Mouse (Mus musculus): Measurements from ENCODE around the gene Gm10717. TPM values are rescaled to one million over a fixed set of nuclear protein-coding genes. Genes with fewer than 3 reads are reported as not detected.
"Not testable (repeated sequence)": the region's sequence is repeated elsewhere in the genome, so short reads cannot be mapped to it uniquely, and the experiment has no call there.

Gm10717 gene
- total RNA-seq, 2 experiments from 2014 or later, result not detected

GRCm38 (mm10) chr9:3023312-3023984, 1.8 kb upstream of the Gm10717 start, which contains the start of gene Gm10718:
Gene Gm10718, plus strand, starts transcription at chr9:3023547.
- peak; percentile 12 to 42 for DNase-seq (ENCODE audit: low spot score in 2 of 2)
- intact Hi-C loops (cut with DNase I), result not testable (repeated sequence)

DNA sequence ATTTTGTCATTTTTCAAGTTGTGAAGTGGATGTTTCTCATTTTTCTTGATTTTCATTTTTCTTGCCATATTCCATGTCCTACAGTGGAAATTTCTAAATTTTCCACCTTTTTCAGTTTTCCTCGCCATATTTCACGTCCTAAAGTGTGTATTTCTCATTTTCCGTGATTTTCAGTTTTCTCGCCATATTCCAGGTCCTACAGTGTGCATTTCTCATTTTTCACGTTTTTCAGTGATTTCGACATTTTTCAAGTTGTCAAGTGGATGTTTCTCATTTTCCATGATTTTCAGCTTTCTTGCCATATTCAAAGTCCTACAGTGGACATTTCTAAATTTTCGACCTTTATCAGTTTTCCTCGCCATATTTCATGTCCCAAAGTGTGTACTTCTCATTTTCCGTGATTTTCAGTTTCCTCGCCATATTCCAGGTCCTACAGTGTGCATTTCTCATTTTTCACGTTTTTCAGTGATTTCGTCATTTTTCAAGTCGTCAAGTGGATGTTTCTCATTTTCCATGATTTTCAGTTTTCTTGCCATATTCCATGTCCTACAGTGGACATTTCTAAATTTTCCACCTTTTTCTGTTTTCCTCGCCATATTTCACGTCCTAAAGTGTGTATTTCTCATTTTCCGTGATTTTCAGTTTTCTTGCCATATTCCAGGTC, 1.1 kb upstream of the Gm10717 start:
- peak; percentile 80 to 85 for DNase-seq (ENCODE audit: low spot score in 2 of 2)
- intact Hi-C loops (cut with DNase I), result not testable (repeated sequence)

DNA sequence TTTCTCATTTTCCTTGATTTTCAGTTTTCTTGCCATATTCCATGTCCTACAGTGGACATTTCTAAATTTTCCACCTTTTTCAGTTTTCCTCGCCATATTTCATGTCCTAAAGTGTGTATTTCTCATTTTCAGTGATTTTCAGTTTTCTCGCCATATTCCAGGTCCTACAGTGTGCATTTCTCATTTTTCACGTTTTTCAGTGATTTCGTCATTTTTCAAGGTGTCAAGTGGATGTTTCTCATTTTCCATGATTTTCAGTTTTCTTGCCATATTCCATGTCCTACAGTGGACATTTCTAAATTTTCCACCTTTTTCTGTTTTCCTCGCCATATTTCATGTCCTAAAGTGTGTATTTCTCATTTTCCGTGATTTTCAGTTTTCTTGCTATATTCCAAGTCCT, 436 bp downstream of the Gm10717 start:
- intact Hi-C loops (cut with DNase I), result not testable (repeated sequence)
- DNase-seq (ENCODE audit: low spot score in 2 of 2), result peak; percentile 78 to 84

DNA sequence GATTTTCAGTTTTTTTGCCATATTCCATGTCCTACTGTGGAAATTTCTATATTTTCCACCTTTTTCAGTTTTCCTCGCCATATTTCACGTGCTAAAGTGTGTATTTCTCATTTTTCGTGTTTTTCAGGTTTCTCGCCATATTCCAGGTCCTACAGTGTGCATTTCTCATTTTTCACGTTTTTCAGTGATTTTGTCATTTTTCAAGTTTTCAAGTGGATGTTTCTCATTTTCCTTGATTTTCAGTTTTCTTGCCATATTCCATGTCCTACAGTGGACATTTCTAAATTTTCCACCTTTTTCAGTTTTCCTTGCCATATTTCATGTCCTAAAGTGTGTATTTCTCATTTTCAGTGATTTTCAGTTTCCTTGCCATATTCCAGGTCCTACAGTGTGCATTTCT, 919 bp downstream of the Gm10717 start:
- DNase-seq (ENCODE audit: low spot score in 2 of 2); intact Hi-C loops (cut with DNase I): not testable (repeated sequence)

- DNase-seq (ENCODE audit: low spot score in 2 of 2); intact Hi-C loops (cut with DNase I): not testable (repeated sequence)
These were observed 1.5 kb downstream of the Gm10717 start for GRCm38 (mm10) chr9:3026741-3027140.

DNA sequence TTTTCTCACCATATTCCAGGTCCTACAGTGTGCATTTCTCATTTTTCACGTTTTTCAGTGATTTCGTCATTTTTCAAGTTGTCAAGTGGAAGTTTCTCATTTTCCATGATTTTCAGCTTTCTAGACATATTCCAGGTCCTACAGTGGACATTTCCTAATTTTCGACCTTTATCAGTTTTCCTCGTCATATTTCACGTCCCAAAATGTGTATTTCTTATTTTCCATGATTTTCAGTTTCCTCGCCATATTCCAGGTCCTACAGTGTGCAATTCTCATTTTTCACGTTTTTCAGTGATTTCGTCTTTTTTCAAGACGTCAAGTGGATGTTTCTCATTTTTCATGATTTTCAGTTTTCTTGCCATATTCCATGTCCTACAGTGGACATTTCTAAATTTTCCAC, 2.0 kb downstream of the Gm10717 start:
- intact Hi-C loops (cut with DNase I); DNase-seq (ENCODE audit: low spot score in 2 of 2): not testable (repeated sequence)

GRCm38 (mm10) chr9:3029276-3030000, 4.2 kb downstream of the Gm10717 start:
- intact Hi-C loops (cut with DNase I), result not testable (repeated sequence)
- peak; percentile 11 to 35 for DNase-seq (ENCODE audit: low spot score in 2 of 2)

DNA sequence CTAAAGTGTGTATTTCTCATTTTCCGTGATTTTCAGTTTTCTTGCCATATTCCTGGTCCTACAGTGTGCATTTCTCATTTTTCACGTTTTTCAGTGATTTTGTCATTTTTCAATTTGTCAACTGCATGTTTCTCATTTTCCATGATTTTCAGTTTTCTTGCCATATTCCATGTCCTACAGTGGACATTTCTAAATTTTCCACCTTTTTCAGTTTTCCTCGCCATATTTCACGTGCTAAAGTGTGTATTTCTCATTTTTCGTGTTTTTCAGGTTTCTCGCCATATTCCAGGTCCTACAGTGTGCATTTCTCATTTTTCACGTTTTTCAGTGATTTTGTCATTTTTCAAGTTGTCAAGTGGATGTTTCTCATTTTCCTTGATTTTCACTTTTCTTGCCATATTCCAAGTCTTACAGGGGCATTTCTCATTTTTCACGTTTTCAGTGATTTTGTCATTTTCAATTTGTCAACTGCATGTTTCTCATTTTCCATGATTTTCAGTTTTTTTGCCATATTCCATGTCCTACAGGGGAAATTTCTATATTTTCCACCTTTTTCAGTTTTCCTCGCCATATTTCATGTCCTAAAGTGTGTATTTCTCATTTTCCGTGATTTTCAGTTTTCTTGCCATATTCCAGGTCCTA, 5.6 kb downstream of the Gm10717 start:
- not testable (repeated sequence) for DNase-seq (ENCODE audit: low spot score in 2 of 2)

GRCm38 (mm10) chr9:3034299-3034698, 9.1 kb downstream of the Gm10717 start, which contains the start of gene Gm17535:
Gene Gm17535, plus strand, starts transcription at chr9:3034599.
- DNase-seq (ENCODE audit: low spot score in 2 of 2); intact Hi-C loops (cut with DNase I): not testable (repeated sequence)

More for the DNA sequence above, 5.6 kb downstream of the Gm10717 start:
- intact Hi-C loops (cut with DNase I), result not testable (repeated sequence)

DNA sequence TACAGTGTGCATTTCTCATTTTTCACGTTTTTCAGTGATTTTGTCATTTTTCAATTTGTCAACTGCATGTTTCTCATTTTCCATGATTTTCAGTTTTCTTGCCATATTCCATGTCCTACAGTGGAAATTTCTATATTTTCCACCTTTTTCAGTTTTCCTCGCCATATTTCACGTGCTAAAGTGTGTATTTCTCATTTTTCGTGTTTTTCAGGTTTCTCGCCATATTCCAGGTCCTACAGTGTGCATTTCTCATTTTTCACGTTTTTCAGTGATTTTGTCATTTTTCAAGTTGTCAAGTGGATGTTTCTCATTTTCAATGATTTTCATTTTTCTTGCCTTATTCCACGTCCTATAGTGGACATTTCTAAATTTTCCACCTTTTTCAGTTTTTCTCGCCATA, 11.4 kb downstream of the Gm10717 start, which contains the start of gene Gm10715:
Gm10715 (plus strand) TSS at position 301 of the 400 bp plus-strand sequence.
- intact Hi-C loops (cut with DNase I), result not testable (repeated sequence)

DNA sequence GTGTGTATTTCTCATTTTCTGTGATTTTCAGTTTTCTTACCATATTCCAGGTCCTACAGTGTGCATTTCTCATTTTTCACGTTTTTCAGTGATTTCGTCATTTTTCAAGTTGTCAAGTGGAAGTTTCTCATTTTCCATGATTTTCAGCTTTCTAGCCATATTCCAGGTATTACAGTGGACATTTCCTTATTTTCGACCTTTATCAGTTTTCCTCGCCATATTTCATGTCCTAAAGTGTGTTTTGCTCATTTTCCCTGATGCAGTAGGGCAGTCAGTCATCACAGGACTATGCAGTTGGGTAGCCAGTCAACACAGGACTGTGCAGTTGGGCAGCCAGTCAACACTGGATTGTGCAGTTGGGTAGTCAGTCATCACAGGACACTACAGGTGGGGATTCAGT, 12.9 kb downstream of the Gm10717 start:
- DNase-seq (ENCODE audit: low spot score in 2 of 2); intact Hi-C loops (cut with DNase I): not testable (repeated sequence)

More for the DNA sequence above, 11.4 kb downstream of the Gm10717 start, which contains the start of gene Gm10715:
- not testable (repeated sequence) for DNase-seq (ENCODE audit: low spot score in 2 of 2)

Small RNAs within 50 kb of the gene (microRNA-seq; reads per million reads assigned to microRNA genes)
- 0 reads per million in 2 experiments for gene Mir101c

Other genes with a start within 250 kb of the Gm10717 start
- gene Gm10722, start 24.5 kb upstream of the Gm10717 start, total RNA-seq (2021), result not detected
- gene Gm11168, start 22.1 kb upstream of the Gm10717 start, total RNA-seq (2021), result not detected
- gene Gm10721, start 12.3 kb upstream of the Gm10717 start, total RNA-seq (2021), result not detected
- not detected for gene Gm10720, start 9.8 kb upstream of the Gm10717 start, total RNA-seq (2021)
- gene Gm10719, start 8.0 kb upstream of the Gm10717 start, total RNA-seq (2021), result not detected
- 1 to 10 TPM in 1 of 2 experiments, not detected in 1; 1.2 TPM for gene Gm10718, start 1.9 kb upstream of the Gm10717 start, total RNA-seq (2021)
- gene Gm17535, start 9.2 kb downstream of the Gm10717 start, total RNA-seq (2021), result not detected
- not detected for gene Gm10715, start 11.5 kb downstream of the Gm10717 start, total RNA-seq (2021)